Mouse (Mus musculus) neutrophil, adult 59 days (primary cell): ENCODE measurements around the gene Cuta. TPM values are rescaled to one million over a fixed set of nuclear protein-coding genes. Genes with fewer than 3 reads are reported as not detected.

Experiments
- total RNA-seq, 2 experiments: library from RNA; stranded (reverse); gene quantifications; 1 replicate in 1 of 2; 2 replicates in 1 of 2; pipeline ENCODE4 v1.2.4; 2023

Gene Cuta
- 10 to 100 TPM; 57.1 to 73.2 TPM for total RNA-seq

GRCm38 (mm10) chr17:26939178-26939972, at the start of gene Cuta:
Gene Cuta, minus strand, starts transcription at chr17:26939569.

GRCm38 (mm10) chr17:26972703-26973574, 33.6 kb upstream of the Cuta start, which contains the start of gene Zbtb9:
Gene Zbtb9, plus strand, starts transcription at chr17:26973167.

GRCm38 (mm10) chr17:26941031-26941789, 1.8 kb upstream of the Cuta start, which contains the start of gene Syngap1:
Gene Syngap1, plus strand, starts transcription at chr17:26941253.

DNA sequence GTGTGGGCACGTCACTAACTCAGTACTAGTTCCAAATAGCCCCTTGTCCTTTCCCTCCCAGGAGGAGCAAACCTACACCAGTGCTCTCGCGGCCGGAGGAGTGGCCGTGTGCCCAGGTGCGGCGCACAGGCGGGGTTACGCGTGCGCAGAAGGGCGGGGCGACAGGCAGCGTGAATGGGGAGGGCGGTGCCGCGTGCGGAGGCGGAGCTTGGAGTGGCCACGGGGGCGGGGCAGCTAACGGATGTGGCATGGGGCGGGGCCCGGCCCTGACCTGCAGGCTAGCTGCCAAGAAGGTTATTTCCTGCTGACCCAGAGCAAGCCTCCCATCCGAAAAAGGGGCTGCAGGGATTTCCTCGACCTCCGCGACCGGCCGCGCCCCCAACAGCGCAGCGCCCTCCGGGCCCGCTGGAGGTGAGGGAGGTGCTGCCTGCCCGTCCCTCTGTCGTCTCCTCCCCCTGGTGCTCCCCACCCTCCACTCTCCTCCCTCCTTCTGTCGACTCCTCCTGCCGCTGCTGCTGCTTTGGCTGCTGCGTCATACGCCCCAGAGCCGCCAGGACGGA, 6.5 kb downstream of the Cuta start, which contains the start of gene Phf1:
Gene Phf1, plus strand, starts transcription at position 214 of the 560 bp plus-strand sequence.

GRCm38 (mm10) chr17:26916711-26917482, 22.5 kb downstream of the Cuta start, which contains the start of gene Kifc5b:
Gene Kifc5b, plus strand, starts transcription at chr17:26917091.

Other genes with a start within 250 kb of the Cuta start
- 10 to 100 TPM; 51.9 to 55.9 TPM for gene Crebrf, start 223.9 kb downstream of the Cuta start, total RNA-seq
- 10 to 100 TPM; 13.7 to 15.9 TPM for gene Bnip1, start 158.5 kb downstream of the Cuta start, total RNA-seq
- not detected for gene Nkx2-5, start 94.6 kb downstream of the Cuta start, total RNA-seq
- gene Kifc5b, start 22.5 kb downstream of the Cuta start, total RNA-seq: 10 to 100 TPM; 15.5 to 16.1 TPM
- 10 to 100 TPM; 63.4 to 68.4 TPM for gene Phf1, start 6.5 kb downstream of the Cuta start, total RNA-seq
- 1 to 10 TPM; 2.3 to 2.6 TPM for gene Syngap1, start 1.7 kb upstream of the Cuta start, total RNA-seq
- gene Zbtb9, start 33.6 kb upstream of the Cuta start, total RNA-seq: 10 to 100 TPM; 10.5 to 14.8 TPM
- gene Bak1, start 89.4 kb upstream of the Cuta start, total RNA-seq: 10 to 100 TPM; 71.5 to 74.4 TPM
- 1 to 10 TPM; 5.9 to 8.3 TPM for gene Itpr3, start 117.7 kb upstream of the Cuta start, total RNA-seq
- 10 to 100 TPM; 33.5 to 34.5 TPM for gene Uqcc2, start 194.3 kb upstream of the Cuta start, total RNA-seq
- under 1 TPM; 0.33 to 0.73 TPM for gene Ip6k3, start 228.2 kb upstream of the Cuta start, total RNA-seq